Mouse (Mus musculus) layer of hippocampus, adult 11-12 months (tissue): ENCODE results near the gene Ddah1.

ENCODE experiments used
- DNase-seq: peaks from one replicate; pipeline ENCODE4 v3.0.0; 2022; ENCODE audit warnings: low spot score

Ddah1 gene

GRCm38 (mm10) chr3:145764416-145764815 lies 5.9 kb downstream of the Ddah1 start:
- DNase-seq = no peak

- DNase-seq = no peak
Measured at GRCm38 (mm10) chr3:145768439-145768838, 10.0 kb downstream of the Ddah1 start.

- no peak for DNase-seq
Measured at GRCm38 (mm10) chr3:145773384-145773783, 14.9 kb downstream of the Ddah1 start.

GRCm38 (mm10) chr3:145774336-145774735 lies 15.9 kb downstream of the Ddah1 start:
- DNase-seq = no peak

- DNase-seq = no peak
Measured at GRCm38 (mm10) chr3:145775236-145775635, 16.8 kb downstream of the Ddah1 start.

- no peak for DNase-seq
Measured at GRCm38 (mm10) chr3:145775862-145776261, 17.4 kb downstream of the Ddah1 start.

- DNase-seq = no peak
Measured at GRCm38 (mm10) chr3:145777006-145777405, 18.5 kb downstream of the Ddah1 start.

GRCm38 (mm10) chr3:145778406-145778922 lies 20.0 kb downstream of the Ddah1 start:
- DNase-seq = no peak

- no peak for DNase-seq
Measured at GRCm38 (mm10) chr3:145779279-145779973, 21.0 kb downstream of the Ddah1 start.

- no peak for DNase-seq
Measured at GRCm38 (mm10) chr3:145780784-145781442, 22.4 kb downstream of the Ddah1 start.

- DNase-seq = no peak
Measured at GRCm38 (mm10) chr3:145785244-145785643, 26.8 kb downstream of the Ddah1 start.

- no peak for DNase-seq
Measured at GRCm38 (mm10) chr3:145787303-145787702, 28.8 kb downstream of the Ddah1 start.

GRCm38 (mm10) chr3:145789114-145789513 lies 30.6 kb downstream of the Ddah1 start:
- no peak for DNase-seq

GRCm38 (mm10) chr3:145790233-145790632 lies 31.8 kb downstream of the Ddah1 start:
- no peak for DNase-seq

GRCm38 (mm10) chr3:145790709-145791108 lies 32.2 kb downstream of the Ddah1 start:
- no peak for DNase-seq

- no peak for DNase-seq
Measured at GRCm38 (mm10) chr3:145794355-145794754, 35.9 kb downstream of the Ddah1 start.

- no peak for DNase-seq
Measured at GRCm38 (mm10) chr3:145795896-145796295, 37.4 kb downstream of the Ddah1 start.

GRCm38 (mm10) chr3:145798042-145798441 lies 39.6 kb downstream of the Ddah1 start:
- DNase-seq = no peak

GRCm38 (mm10) chr3:145798751-145799188 lies 40.3 kb downstream of the Ddah1 start:
- no peak for DNase-seq

GRCm38 (mm10) chr3:145799365-145799764 lies 40.9 kb downstream of the Ddah1 start:
- no peak for DNase-seq

GRCm38 (mm10) chr3:145802106-145802505 lies 43.6 kb downstream of the Ddah1 start:
- no peak for DNase-seq

- no peak for DNase-seq
Measured at GRCm38 (mm10) chr3:145805848-145806247, 47.4 kb downstream of the Ddah1 start.

- no peak for DNase-seq
Measured at GRCm38 (mm10) chr3:145806502-145806901, 48.0 kb downstream of the Ddah1 start.
